Mouse (Mus musculus): Measurements from ENCODE around the gene Lpcat1. TPM values are rescaled to one million over a fixed set of nuclear protein-coding genes. Genes with fewer than 3 reads are reported as not detected.

Lpcat1 gene
- total RNA-seq, 4 experiments from 2014 or later, result 1.6 to 3.4 (median 2.6) TPM

DNA sequence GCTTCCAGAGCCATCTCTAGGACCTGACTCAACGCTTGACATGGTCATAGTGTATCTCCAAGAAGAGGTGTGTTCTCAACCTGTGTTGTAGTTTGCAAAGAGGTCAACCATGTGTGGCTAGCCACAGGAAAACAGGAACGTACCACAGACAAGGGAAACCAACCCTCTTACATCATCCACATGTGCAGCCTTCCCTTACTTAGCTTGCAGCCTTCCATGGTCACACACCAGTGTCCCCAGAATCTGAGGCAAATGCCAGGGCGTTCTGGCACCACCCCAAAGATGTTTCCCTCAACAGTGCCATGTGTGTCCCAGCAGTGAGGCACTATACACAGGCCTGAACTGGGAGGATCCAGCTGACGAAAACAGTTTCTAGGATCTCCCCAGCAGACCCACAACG is 9.3 kb downstream of the Lpcat1 start:
- DNase-seq (ENCODE audit: low spot score in 2 of 2), result no peak

DNA sequence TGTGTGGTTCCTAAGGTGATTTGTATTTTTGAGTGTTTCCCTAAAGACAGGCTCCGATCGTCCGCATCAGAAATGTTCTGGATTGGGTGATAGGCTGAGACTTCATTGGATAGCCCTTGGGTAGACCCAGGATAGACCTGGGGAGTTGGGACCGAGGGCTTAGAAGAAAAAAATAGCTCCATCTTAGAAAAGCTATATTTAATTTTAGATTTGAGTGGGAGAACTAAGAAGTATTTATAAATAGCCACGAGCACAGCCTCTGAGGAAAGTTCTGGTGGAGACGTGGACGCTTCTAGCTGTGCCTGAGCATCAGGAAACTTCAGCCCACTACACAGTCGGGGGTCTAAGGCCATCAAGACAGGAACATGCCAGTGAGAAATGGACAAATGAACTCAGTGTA is 9.8 kb downstream of the Lpcat1 start:
- DNase-seq (ENCODE audit: low spot score in 2 of 2), result no peak

DNA sequence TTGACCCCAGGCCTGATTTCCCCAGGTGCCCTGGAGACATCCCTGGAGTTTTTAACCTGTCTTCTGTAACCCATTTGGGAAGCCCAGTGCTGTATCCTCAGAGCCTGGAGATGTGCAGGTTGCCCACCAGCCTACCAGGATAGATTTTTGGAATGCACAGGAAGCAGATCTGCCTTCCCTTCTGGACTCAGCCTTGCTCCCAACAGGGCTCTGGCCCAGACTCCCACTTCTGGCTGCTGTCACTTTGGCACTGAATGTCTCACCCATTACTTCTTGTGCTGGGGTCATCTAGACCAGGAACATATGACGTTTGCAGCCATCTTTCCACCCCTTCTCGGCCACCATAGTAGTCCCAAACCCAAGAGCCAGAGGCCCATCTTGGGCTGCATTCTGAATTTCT is 10.8 kb downstream of the Lpcat1 start:
- DNase-seq (ENCODE audit: low spot score in 2 of 2), result no peak

DNA sequence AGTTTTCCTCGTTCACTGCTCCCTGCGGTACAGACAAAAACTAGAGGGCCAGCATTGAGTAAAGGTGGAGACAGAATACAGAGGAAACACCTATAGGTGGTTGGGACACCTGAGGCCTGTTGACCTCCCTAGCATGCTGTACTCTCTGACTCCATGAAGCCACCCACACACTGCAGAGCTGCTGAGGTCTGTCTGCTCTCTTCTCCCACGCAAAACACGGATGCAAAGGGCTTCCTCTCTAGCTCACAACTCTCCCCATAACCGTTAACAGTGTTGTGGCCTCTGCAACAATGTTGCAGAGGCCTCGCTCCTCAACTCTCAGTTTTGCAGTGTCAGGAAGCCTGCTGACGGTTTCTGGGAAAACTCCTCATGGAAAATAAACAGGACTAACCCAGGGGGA is 15.5 kb downstream of the Lpcat1 start:
- no peak for DNase-seq (ENCODE audit: low spot score in 2 of 2)

DNA sequence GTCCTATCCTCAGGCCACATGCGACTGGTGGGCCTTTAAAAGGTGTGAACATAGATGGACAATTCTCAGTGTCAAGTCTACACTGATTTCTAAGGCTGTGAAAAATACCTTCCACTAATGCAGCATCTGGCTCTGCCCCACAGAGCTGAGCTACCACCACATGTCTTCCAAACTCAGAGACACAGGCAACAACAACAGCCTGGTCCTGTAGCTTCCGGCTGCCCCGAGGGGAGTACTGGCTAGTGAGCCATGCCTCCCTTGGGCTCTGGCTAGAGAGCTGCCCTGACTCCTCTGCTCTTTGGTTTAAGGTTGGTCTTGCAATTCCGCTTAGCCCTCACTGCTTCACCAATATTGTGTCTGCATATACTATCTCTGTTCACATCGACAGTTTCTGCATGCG is 16.3 kb downstream of the Lpcat1 start:
- DNase-seq (ENCODE audit: low spot score in 2 of 2), result no peak

DNA sequence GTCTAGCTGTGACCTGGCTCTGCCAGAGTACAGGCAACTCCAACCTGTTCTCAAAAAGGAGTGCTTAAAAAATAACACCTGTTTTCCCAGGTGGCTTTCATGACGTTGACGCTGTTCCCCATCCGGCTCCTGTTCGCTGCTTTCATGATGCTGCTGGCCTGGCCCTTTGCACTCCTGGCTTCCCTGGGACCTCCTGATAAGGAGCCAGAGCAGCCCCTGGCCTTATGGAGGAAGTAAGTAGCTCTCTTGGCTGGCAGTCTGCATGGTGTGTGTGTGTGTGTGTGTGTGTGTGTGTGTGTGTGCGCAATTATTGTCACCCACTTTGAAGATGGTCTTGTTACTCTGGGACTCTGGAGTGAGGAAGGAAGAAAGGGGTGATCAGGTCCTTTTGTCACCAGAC is 17.2 kb downstream of the Lpcat1 start:
- no peak for DNase-seq (ENCODE audit: low spot score in 2 of 2)

DNA sequence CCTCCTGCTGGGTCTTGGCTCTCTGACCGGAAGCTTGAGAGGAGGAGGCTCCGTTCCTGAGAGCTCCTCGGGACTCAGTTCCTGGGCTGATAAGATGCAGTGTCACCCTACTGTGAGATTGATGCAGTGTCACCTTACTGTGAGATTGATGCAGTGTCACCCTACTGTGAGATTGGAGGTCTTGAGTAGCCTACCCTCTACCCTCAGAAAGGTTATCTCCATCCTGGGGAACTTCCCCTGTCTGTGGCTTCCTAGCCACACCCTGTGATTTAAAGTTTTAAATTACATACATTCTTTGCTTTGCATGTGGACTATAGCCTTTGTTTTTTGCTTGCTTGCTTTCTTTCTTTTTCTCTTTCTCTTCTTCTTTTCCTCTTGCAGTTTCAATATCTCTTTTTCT is 21.1 kb downstream of the Lpcat1 start:
- DNase-seq (ENCODE audit: low spot score in 2 of 2), result no peak

DNA sequence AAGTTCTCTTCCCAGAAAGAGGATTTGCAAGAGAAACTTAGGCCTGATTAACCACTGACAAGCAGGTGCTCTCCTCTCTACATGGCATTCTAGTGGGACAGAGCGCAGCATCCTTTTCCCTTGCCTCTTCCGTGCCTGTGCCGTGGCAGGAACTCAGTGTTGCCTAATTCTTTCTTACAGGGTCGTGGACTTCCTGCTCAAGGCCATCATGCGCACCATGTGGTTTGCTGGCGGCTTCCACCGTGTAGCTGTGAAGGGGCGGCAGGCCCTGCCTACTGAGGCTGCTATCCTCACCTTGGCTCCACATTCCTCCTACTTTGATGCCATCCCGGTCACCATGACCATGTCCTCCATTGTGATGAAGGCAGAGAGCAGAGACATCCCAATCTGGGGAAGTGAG is 21.7 kb downstream of the Lpcat1 start:
- no peak for DNase-seq (ENCODE audit: low spot score in 2 of 2)

DNA sequence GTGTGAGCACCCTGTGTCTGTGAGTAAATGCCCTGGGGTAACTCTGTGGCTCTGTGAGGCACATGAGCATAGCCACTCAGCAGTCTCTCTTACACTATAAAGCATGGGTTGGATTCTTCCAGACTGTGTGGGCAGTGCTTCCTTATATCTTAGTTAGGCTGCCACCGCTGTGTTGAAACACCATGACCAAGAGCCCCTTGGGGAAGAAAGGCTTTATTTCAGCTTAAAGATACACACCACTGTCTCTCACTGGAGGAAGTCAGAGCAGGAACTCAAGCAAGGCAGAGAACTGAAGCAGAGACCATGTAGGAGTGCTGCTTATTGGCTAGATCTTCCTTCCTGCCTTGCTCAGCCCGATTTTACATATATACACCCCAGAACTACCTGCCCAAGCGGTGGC is 23.0 kb downstream of the Lpcat1 start:
- no peak for DNase-seq (ENCODE audit: low spot score in 2 of 2)

DNA sequence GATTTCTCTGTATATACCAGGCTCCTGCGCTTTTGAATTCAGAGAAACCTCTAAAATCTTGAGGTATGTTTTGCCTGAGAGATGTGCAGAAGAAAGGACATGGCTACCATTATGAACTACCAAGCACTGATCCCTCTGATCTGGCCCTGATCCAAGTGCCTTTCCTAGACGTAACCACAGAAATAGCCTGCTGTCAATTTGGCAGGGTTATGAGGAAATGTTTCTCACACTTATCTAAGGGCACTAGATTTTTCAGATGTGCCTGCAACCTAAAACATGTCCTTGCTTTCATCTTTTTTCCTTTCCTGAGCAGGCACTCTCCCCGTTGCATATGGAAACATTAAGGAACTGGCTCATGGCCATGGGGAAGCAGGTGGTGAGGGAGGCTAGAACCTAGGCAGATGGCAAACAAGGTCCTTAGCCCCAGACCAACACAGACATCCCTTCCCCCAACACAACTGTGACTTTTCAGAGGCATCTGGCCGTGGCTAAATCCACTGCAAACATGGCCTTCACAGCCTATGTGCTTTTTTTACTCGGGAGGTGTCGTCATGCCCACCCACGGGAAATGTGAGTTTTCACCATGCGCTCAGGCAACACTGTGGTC is 23.7 kb downstream of the Lpcat1 start:
- no peak for DNase-seq (ENCODE audit: low spot score in 2 of 2)

DNA sequence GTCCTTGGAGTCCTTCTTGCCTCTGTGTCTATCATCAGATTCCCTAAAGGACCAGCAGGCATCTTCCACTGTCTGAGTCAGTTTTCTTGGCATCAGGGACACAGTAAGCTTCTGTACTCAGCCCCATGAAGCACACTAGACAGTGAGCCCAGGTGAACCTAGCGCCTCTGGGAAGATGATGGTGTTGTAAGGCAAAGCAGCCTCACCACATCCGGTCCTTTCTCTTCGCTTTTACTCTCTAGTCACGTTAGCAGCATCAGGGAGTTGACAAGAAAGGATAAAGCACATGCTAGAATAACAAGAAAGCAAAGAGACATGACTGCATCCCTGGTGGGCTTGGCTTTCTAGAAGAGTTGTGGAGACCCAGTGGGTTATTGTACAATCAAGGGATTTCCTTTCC is 26.2 kb downstream of the Lpcat1 start:
- DNase-seq (ENCODE audit: low spot score in 2 of 2), result no peak

DNA sequence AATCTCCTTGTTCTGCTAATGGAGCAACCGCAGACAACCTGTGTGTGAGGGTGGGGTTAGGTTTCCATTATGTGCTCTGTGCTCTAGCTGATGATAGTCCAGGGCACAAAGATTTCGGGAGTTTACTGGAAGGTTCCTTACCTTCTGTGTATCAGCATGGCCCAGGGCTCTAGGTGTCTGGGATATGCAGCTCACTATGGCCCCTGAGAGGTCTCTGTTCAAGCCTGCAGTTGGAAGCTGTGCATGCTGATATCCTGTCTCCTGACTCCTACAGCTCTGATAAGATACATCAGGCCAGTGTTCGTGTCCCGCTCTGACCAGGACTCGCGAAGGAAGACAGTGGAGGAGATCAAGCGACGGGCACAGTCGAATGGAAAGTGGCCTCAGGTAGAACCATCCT is 27.5 kb downstream of the Lpcat1 start:
- DNase-seq (ENCODE audit: low spot score in 2 of 2), result no peak

DNA sequence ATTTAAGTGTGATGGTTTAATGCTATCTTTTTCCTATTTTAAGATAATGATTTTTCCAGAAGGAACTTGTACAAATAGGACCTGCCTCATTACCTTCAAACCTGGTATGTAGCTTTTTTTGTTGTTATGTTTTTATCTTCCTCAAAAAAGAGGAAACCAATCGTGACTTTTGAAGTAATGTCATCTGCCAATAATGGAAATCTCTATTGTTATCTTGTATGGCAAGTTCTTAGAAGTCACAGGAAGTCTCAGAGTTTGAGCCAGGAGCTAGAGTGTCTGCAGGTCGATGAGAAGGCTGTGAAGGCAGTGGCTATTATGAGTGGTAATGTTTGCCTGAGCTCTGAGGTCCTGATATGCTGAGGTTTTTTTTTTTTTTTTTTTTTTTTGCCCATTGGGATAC is 29.1 kb downstream of the Lpcat1 start:
- no peak for DNase-seq (ENCODE audit: low spot score in 2 of 2)

DNA sequence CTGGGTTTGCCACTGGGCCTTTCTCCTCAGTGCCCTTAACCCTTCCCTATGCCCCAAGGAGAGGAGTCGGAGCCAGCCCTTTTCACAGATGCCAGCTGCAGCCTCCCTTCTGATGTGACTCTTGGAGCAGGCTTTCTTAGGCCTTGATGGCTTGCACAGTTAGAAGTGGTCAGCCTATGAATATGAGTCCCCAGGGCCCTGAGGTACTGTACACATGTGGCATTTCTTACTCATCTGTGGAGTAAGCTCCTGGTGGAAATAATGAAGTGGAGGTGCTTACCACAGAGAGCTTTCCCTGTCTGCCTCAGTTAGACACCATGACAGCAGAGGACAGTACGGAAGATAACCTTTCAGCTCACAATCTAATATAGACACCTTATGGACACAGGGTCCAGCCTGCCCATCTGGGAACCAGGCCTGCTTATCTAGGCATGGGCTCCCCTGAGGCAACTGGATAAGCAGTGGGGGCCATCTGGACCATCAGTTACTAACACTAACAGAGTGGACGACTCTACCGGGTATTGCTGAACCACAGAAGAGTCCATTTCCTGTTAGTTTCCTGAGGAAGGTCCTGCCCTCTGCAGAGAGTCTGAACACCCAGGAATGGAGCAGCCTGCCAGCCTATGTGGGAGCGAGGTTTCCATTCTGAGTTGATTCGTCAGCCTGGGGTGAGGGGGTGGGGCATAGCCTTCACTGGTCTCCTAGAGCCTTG is 33.1 kb downstream of the Lpcat1 start:
- no peak for DNase-seq (ENCODE audit: low spot score in 2 of 2)

DNA sequence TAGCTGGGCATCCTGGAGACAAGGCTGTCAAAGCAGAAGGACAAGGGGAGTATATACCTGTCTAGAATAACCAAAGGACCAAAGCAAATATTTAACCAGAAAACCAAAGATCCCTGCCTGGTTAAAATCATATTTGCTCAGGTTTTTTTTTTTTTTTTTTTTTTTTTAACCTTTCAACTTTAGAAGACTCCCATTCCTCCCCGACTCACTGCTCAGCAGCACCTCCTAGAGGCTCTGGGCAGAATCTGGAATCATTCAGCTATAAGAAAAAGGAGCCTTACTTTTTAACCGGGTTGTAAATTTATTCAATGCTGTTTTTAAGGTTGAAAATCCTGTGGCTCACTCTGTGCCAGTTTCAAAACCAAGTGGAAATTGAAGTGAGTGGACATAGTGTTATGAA is 35.7 kb downstream of the Lpcat1 start:
- DNase-seq (ENCODE audit: low spot score in 2 of 2), result no peak

DNA sequence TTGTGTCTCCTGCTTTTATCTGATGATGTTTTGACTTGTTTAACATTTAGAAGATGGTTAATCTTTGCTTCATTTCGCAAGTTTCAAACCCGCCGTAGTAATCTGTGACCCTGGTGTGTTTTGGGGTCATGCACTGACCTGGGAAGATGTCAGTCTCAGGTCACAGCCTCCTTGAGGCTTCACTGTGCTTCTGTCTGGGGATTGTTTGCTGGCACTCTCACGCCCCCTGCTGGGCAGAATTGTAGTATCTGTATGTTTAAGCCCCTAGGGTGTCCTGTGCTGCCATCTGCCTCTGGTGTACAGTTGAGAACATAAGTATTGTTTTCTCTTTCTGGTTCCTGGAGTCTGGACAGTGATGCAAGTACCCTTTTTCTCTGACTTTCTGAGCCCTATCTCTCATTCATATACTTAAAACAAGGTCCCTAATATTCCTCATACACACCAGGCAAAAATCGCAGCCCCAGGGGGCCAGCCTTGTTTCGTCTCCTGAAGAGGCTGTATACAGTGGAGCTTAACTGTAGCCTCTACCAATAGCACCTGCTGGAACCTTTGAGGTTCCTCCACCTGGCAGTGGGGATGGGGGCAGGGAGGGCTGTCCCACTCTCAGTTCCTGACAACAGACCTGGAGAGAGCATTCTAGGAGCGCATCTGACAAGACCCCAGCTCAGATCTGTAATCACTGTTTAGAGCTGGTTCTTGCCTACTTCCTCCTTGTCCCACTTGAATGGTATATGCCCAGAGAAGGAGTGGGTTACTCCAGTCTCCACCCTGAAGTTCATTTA is 38.9 kb downstream of the Lpcat1 start:
- peak; percentile 51 to 54 for DNase-seq (ENCODE audit: low spot score in 2 of 2)

DNA sequence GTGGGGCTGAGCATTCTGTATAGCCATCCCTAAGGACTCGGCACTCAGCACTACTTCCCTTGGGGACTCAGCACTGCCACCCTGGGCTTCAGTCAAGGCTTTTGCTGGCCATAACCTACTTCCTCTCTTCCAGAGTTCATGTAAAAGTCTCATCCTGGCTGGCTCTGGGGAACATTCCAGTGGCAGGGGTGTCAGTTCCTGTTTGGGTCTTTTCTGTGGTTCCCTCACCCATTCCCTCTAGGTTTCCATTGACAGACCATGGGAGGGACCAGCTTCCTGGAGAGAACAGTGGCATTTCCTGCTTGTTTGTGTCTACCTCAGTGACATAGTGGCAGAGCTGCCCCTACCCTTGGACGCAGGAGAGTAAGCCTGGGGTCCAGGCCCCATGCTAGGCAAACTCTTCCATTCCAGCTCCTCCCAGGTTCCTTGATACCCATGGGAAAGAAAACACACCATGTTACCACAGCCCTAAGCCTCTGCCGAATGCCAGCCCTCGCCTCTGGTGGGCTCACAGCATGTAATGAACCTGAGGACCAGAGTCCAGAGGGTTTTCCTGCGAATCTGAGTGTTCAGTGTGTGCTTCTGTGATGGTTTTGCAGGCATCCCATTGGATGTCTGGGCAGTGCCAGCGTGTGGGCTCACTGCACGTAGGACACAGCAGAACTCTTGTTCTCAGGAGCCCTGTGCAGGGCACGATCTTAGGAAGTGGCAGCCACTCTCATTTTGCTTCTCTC is 42.0 kb downstream of the Lpcat1 start:
- no peak for DNase-seq (ENCODE audit: low spot score in 2 of 2)

DNA sequence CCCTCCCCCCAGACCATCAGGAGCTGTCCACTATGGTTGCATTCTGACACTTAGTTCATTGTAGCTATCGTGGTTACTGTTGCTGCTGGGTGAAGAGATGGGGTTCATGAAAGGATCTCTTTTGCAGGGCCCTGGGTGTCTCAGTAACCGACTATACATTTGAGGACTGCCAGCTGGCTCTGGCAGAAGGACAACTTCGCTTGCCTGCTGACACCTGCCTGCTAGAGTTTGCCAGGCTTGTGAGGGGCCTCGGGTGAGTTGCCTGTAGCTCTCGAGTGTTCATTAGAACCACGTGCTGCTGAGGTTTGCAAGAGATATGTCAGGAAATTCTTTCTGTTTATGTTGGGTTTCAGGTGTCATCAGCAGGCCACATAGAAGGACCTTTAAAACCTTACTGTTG is 42.9 kb downstream of the Lpcat1 start:
- DNase-seq (ENCODE audit: low spot score in 2 of 2), result no peak

DNA sequence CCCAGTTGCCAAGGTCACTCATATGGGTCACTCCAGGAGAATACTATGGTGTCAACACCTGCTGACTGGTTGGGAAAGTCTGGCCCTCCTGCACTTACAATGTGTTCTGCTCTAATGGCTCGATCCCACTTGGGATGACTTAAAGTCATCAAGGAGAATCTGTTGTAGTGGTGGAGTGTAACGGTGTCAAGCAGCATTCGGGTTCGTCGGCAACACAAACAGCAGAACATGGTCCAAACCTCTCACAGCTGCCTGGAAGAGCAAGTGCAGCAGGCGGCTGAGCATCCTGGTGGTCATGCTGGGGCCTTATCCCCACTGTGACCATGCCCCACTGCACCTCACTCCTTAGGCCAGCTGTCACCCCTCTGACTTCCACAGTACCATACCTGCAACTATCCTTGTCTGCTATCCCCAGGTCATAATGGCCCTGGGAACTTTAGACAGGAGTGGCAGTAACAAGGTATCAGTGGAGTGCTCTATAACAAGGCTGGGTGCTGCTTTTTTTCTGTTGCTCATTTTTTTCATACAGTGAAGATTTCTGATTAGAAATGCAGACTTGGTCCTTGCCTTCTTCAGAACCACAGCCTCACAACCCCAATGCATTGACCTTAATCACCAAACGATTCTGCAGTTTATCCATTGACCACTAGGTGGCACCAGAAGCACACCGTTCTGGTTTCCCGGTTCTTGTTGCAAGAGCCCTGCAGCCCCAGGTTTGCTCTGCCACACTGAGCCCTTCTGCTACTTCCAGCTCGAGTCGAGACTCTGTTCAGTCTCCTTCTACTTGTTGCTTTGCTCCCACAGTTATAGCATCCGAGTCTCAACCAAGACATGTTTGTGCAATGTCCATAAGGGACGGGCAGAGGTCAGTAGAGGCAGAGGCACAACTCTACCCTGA is 46.0 kb downstream of the Lpcat1 start:
- DNase-seq (ENCODE audit: low spot score in 2 of 2), result peak; percentile 23 to 31

DNA sequence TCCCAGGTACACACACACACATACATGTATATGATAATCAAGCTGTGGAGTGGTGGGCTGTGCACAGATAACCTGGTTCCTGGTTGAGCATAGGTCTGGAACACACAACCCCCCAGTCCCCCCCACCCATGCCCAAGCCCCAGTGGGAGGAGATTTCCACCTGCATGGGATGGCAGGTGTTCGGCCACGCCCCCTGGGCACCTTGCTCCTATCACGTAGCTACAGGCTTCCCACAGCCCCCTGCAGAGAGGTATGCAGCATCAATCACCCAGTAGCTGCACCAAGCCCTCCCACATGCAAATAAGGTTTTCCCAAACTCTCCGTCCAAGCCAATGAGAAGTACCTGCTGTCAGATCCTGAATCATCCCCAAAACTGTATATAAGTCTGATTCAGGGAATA is 49.9 kb downstream of the Lpcat1 start:
- no peak for DNase-seq (ENCODE audit: low spot score in 2 of 2)

DNA sequence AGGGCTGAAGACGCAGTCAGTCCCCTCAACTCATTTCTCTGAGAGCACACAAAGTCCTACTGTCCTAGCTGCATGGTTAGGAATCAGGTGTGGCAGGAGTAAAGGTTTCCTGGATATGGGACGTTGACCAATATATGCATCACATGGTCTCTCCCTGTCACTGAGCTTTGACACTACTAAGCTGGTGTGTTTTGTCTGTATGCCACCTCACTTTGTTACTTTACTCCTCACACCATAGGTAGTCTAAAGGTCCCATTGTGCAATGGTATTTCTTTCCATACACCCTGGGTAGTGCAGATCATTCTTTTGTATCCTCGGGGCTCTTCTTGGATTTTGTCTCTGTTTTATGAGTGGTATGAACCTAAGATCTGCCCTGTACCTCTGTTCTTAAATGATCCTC is 66.7 kb downstream of the Lpcat1 start:
- DNase-seq (ENCODE audit: low spot score in 2 of 2), result no peak

All from gastrocnemius, adult 8-10 months (tissue).